Mouse (Mus musculus): ENCODE results near the gene Vax2.

Vax2 gene

GRCm38 (mm10) chr6:83762880-83763431 lies 51.9 kb downstream of the Vax2 start:
- DNase-seq (ENCODE audit: low spot score) = peak; percentile 67

- no peak for DNase-seq (ENCODE audit: low spot score)
Measured at GRCm38 (mm10) chr6:83766982-83767381, 55.9 kb downstream of the Vax2 start.

GRCm38 (mm10) chr6:83768485-83768884 lies 57.4 kb downstream of the Vax2 start:
- DNase-seq (ENCODE audit: low spot score) = no peak

- no peak for DNase-seq (ENCODE audit: low spot score)
Measured at GRCm38 (mm10) chr6:83774126-83774525, 63.1 kb downstream of the Vax2 start.

GRCm38 (mm10) chr6:83774781-83775563 lies 63.9 kb downstream of the Vax2 start:
- DNase-seq (ENCODE audit: low spot score) = no peak

- peak; percentile 94 for DNase-seq (ENCODE audit: low spot score)
Measured at GRCm38 (mm10) chr6:83775638-83776293, 64.7 kb downstream of the Vax2 start, which contains the start of gene Tex261. Gene Tex261 (minus strand): TSS chr6:83775813.

- no peak for DNase-seq (ENCODE audit: low spot score)
Measured at GRCm38 (mm10) chr6:83778306-83778705, 67.2 kb downstream of the Vax2 start.

GRCm38 (mm10) chr6:83779026-83779425 lies 68.0 kb downstream of the Vax2 start:
- peak; percentile 61 for DNase-seq (ENCODE audit: low spot score)

- no peak for DNase-seq (ENCODE audit: low spot score)
Measured at GRCm38 (mm10) chr6:83786426-83786825, 75.4 kb downstream of the Vax2 start.
